Mouse (Mus musculus): ENCODE data around the gene Nfkbia.

Nfkbia gene

GRCm38 (mm10) chr12:55442245-55442644 lies 50.2 kb downstream of the Nfkbia start:
- no peak for DNase-seq

- DNase-seq, result no peak
These were observed 52.0 kb downstream of the Nfkbia start for GRCm38 (mm10) chr12:55440416-55440815.

All from cerebellum, postnatal 36 days (tissue).